Mouse (Mus musculus) heart, embryonic 10.5 days (tissue): ENCODE measurements at regions not wholly inside any gene's neighbourhood (a gene's known extent, or its start where the extent isn't known, plus 50 kb on each side); places are given as distances from the start of the nearest gene placed in this dataset.

Source experiments
- DNase-seq: peaks from one replicate; pipeline ENCODE4 v3.0.0-alpha.2; 2017; ENCODE audit warnings: low spot score
- H3K27ac ChIP-seq: fragments of 300-500 bp; sonication (generic); 2 replicates; pipeline ENCODE4 v1.5.1; 2016; ENCODE audit warnings: mild to moderate bottlenecking
- H3K27me3 ChIP-seq: fragments of 300-500 bp; sonication (generic); 2 replicates; pipeline ENCODE4 v1.6.1; 2016; ENCODE audit warnings: mild to moderate bottlenecking; ENCODE audit not compliant: poor library complexity, insufficient read depth, severe bottlenecking
- H3K36me3 ChIP-seq: fragments of 300-500 bp; sonication (generic); 2 replicates; pipeline ENCODE4 v1.6.1; 2016; ENCODE audit warnings: mild to moderate bottlenecking, moderate library complexity
- H3K4me1 ChIP-seq: fragments of 300-500 bp; sonication (generic); 2 replicates; pipeline ENCODE4 v1.6.1; 2016; ENCODE audit warnings: mild to moderate bottlenecking
- H3K4me3 ChIP-seq: fragments of 300-500 bp; sonication (generic); 2 replicates; pipeline ENCODE4 v1.5.1; 2016; ENCODE audit warnings: mild to moderate bottlenecking, moderate library complexity
- H3K9me3 ChIP-seq: fragments of 300-500 bp; sonication (generic); 2 replicates; pipeline ENCODE4 v1.6.1; 2016; ENCODE audit warnings: mild to moderate bottlenecking, moderate library complexity
- WGBS: fragments of 180-500 bp; shearing (Covaris S2); methylation state at CpG from one replicate; pipeline ENCODE4 v1.1.7; 2016; 5-methylcytosine and 5-hydroxymethylcytosine counted together

DNA sequence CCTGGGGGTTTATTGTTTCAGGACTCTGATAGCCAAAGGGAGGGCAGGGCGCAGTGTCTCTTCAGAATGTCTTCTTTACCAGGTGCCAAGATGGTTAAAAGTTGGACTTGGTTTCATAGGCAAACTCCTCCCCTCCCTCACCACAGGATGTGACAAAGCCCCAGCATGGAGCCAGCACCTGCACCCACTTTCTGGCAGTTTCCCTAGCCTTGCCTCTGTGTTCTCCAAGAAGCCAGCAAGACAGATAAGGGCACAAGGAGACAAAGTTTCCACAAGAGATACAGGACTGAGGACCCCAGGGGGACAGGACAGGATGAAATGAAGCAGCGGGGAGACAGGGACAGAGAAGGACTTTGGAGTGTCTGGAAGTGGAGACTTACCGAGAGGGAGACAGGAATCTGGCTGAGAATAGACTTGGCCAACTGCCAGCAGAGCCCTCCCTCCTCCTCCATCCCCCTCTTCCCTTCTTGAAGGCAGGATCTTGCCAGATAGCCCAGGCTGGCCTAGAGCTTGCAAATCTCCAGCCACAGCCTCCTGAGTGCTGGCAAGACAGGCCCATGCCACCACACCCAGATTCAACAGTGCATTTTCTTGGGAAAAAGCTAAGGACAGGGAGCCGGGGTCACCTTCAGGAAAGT, 181.5 kb upstream of the Sdk2 start:
- no peak overlapping the region for H3K4me3 ChIP-seq
- no peak overlapping the region for H3K27ac ChIP-seq
- no peaks in the 10 kb centered on the region for H3K9me3 ChIP-seq
- peaks cover 24% of the 10 kb centered on the region for H3K27me3 ChIP-seq
- WGBS = 54% methylated on average over 4 of the region's 4 CpGs
- H3K4me1 ChIP-seq = peaks cover 23% of the 10 kb centered on the region
- no peaks in the 10 kb centered on the region for H3K36me3 ChIP-seq
- no peak for DNase-seq

DNA sequence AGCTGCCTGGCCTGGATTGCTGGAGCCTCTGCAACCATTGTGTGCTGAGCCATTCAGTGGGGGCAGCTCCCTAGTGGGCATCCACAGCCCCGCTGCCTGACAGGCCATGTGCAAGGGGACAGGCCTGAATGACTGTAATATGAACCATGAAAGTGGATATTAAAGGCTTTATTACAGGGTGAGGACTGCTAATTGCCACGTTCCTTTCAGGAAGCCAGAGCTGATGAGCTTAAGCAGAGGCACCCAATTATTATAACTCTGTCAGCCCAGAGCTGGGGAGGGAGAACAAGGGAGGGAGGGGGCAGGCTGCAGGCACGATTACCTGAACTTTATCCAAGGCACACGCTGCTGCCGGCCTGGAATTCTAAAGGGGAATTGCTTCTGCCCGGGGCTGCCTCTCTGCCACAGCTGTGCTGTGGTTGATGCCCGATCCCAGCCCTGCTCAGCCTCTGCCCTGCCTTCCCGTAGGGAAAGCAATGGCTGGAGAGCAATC, 172.5 kb upstream of the Sdk2 start:
- H3K4me3 ChIP-seq = no peak overlapping the region
- 55% methylated on average over 8 of the region's 8 CpGs for WGBS
- H3K36me3 ChIP-seq = no peaks in the 10 kb centered on the region
- H3K9me3 ChIP-seq = no peaks in the 10 kb centered on the region
- H3K4me1 ChIP-seq = peaks cover 6% of the 10 kb centered on the region; the same call in 1 of the 2 replicates
- peaks cover 10% of the 10 kb centered on the region for H3K27me3 ChIP-seq
- no peak for DNase-seq
- no peak overlapping the region for H3K27ac ChIP-seq

DNA sequence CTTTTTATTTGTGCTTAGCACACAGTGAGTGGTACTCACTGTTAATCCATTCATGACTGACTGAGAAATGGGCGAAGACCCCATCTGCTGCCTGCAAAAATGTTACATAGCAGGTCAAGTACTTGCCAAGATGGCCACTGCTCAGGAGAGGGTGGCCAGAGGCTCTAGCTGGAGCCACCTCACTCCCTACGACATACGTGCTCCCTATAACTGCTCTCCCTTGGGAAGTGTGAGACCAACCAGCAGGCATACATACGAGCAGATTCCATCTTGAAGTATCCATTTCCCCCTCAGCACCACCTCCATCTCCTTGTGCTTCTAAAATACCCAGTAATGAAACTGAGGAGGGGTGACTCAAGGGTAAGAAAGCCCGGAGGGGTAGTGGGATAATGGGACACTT, 172.0 kb upstream of the Sdk2 start:
- peaks cover 6% of the 10 kb centered on the region; the same call in 1 of the 2 replicates for H3K4me1 ChIP-seq
- 75% methylated on average over 5 of the region's 5 CpGs for WGBS
- no peaks in the 10 kb centered on the region for H3K36me3 ChIP-seq
- H3K27me3 ChIP-seq = peaks cover 10% of the 10 kb centered on the region
- no peak for DNase-seq
- H3K27ac ChIP-seq = no peak overlapping the region
- no peaks in the 10 kb centered on the region for H3K9me3 ChIP-seq
- H3K4me3 ChIP-seq = no peak overlapping the region

DNA sequence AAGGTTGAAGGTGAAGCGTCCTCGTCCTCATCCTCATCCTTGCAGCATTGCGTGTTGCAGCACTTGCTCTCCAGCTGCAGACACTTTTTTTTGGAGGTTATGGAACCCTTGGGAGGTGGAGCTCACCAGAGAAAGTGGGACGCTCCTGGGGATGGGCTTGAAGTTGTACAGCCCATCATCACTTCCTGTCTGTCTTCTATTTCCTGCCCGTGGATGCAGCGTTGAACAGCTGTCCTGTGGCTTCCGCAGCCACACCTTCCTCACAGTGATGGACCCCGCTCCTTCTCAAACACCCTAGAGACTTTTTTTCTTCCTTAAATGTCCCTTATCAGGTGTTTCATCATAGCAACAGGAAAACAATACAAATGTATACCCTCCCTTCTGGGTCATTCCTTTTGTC, 171.5 kb upstream of the Sdk2 start:
- DNase-seq = no peak
- peaks cover 10% of the 10 kb centered on the region; the same call in 1 of the 2 replicates for H3K27me3 ChIP-seq
- 72% methylated on average over 8 of the region's 8 CpGs for WGBS
- no peaks in the 10 kb centered on the region for H3K9me3 ChIP-seq
- H3K4me1 ChIP-seq = peaks cover 6% of the 10 kb centered on the region; the same call in 1 of the 2 replicates
- no peaks in the 10 kb centered on the region for H3K36me3 ChIP-seq
- no peak overlapping the region for H3K27ac ChIP-seq
- no peak overlapping the region for H3K4me3 ChIP-seq

DNA sequence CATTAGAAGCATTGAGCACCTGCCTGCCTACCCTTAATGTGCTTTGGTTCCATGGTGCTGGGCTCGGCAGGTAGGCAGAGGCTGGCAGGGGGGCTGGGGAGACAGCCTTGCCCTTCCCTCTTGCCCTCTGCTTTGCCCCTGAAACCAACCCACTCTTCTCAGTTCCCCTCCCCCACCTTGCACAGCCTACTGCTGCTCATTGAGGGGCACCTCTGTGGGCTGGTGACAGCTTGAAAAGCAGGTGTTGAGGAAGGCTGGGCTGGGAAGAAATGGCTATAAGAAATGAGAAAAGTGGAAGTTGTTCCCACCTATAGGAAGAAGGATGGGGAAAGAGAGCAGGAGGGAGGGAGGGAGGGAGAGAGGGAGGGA, 167.7 kb upstream of the Sdk2 start:
- DNase-seq = no peak
- Histone ChIP-seq H3K4me1 (peaks cover 13% of the 10 kb centered on the region; the same call in 1 of the 2 replicates), H3K27ac (no peak overlapping the region), H3K4me3 (no peak overlapping the region), H3K36me3 (no peaks in the 10 kb centered on the region), H3K9me3 (no peaks in the 10 kb centered on the region), H3K27me3 (0 out of 2 replicates have a peak, but pooled peaks cover 5% of the 10 kb centered on the region)
- 79% methylated on average over 1 of the region's 1 CpGs for WGBS

DNA sequence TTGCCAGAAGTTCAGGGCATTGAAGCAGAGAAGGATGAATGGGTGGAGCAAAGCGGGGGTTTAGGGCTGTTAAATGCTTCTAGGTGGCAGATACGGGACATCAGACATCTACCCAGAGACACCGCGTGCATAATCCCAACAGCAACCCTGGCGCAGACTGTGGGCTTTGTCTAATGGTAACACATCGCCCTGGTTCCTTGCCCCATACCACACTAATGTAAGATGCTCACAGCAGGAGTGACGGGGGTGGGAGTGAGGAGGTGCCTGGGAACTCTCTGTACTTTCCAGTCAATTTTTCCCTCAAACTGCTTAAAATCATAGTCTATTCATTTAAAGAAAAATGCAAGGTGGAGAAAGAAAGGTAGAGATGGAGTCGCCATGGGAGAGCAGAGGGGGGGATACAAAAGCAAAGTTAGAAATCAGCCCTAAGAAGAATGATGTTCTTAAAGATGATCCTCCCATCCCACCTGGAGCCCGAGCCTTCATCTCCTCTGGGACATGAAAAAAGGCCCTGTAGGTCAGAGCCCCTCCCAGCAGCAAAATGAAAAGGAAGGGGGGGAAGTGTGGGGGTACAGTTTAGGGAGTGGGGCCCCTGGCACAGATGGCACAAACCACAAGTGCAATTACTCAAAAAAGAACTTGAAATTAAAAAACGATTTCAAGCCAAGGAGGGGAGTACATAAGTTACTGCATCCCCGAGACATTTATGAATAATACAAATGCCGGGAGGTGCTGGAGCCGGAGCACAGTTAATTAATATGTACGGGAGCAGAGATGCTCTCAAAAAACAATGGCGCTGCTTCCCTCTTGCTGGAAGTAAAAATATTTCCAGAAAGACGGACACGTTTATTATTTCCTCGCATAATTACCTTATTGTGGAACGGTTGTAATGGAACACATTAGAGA, 167.0 kb upstream of the Sdk2 start:
- no peaks in the 10 kb centered on the region for H3K9me3 ChIP-seq
- no peaks in the 10 kb centered on the region for H3K36me3 ChIP-seq
- no peak overlapping the region for H3K27ac ChIP-seq
- H3K4me3 ChIP-seq = no peak overlapping the region
- no peaks in the 10 kb centered on the region for H3K27me3 ChIP-seq
- 84% methylated on average over 19 of the region's 19 CpGs for WGBS
- 0 out of 2 replicates have a peak, but pooled peaks cover 8% of the 10 kb centered on the region for H3K4me1 ChIP-seq
- no peak for DNase-seq

DNA sequence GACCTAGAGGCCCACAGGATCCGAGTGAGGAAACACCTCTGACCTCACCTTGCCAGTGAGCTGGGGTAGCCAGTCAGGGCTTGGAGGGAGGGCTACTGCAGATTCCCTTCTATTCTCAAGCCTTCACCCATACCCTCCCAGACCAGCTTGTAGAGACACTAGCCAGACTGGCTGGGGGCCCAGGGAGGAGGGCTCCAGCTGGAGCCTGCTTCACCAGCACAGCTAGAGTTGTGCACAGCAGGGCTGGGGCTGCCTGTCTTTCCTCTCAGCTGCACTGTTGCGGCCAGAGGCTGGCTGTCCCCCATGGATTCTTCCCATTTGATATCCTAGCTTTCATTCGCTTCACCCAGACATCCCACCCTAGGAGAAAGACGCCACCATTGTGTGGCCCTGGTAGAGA, 165.0 kb upstream of the Sdk2 start:
- DNase-seq = no peak
- H3K4me3 ChIP-seq = no peak overlapping the region
- WGBS = 73% methylated on average over 4 of the region's 4 CpGs
- no peak overlapping the region for H3K27ac ChIP-seq
- 0 out of 2 replicates have a peak, but pooled peaks cover 8% of the 10 kb centered on the region for H3K4me1 ChIP-seq
- H3K9me3 ChIP-seq = no peaks in the 10 kb centered on the region
- no peaks in the 10 kb centered on the region for H3K27me3 ChIP-seq
- H3K36me3 ChIP-seq = no peaks in the 10 kb centered on the region

DNA sequence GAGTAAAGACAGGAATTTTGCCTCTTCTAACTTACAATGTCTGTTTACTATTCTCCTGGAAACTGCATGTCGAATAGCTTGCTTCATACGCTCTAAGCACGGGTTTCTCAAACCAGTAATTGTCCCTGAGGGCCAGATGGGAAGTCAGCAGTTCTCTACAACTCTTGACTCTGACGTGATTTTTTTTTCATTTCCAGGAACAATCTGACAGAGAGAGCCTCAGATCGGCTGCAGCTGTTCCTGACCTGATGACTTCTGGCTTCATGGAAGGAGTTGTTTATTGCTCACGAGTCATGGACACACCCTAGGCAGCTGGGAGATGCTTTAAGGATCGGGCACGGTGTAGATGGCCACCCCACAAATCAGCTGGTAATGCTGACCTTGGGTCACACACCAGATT, 162.9 kb upstream of the Sdk2 start:
- peaks cover 13% of the 10 kb centered on the region; the same call in 1 of the 2 replicates for H3K4me1 ChIP-seq
- no peak overlapping the region for H3K27ac ChIP-seq
- 66% methylated on average over 8 of the region's 8 CpGs for WGBS
- H3K27me3 ChIP-seq = no peaks in the 10 kb centered on the region; the same call in 1 of the 2 replicates
- no peak for DNase-seq
- no peaks in the 10 kb centered on the region for H3K36me3 ChIP-seq
- H3K4me3 ChIP-seq = no peak overlapping the region
- H3K9me3 ChIP-seq = no peaks in the 10 kb centered on the region

DNA sequence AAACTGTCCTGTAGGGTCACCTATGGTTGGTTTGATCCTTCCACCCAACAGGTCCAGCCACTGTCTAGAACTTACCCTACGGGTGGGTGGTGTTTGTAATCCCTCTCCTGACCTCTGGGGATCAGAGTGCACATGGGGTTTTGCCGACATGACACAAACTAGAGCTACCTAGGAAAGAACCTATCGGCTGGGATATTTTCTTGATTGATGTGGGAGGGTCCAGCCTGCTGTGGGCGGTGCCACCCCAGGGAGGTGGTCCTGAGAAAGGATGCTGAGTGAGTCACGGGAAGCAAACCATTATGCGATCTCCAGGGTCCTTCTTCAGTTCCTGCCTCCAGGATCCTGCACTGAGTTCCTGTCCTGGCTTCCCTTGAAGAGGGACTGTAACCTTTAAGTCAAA, 162.3 kb upstream of the Sdk2 start:
- Histone ChIP-seq H3K27ac (no peak overlapping the region), H3K9me3 (no peaks in the 10 kb centered on the region), H3K4me1 (peaks cover 15% of the 10 kb centered on the region; the same call in 1 of the 2 replicates), H3K27me3 (no peaks in the 10 kb centered on the region; the same call in 1 of the 2 replicates), H3K36me3 (no peaks in the 10 kb centered on the region), H3K4me3 (no peak overlapping the region)
- no peak for DNase-seq
- 86% methylated on average over 6 of the region's 6 CpGs for WGBS

DNA sequence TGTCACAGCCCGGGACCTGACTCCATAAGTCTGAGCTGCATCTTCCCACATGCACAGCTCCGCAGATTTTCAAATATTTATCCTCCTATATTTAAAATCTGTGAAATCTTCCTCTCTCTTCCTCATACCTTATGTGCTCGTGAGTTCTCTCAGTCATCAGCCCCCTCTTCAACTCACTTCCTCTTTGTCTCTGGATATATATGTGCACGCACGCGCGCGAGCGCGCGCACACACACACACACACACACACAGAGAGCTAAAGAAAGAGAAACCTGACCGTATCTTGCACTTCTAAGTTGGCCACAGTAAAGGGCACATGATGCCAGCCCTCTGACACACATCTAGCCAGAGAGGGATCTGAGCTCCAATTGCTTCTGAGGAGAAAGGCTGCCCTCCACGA, 159.7 kb upstream of the Sdk2 start:
- Histone ChIP-seq H3K36me3 (no peaks in the 10 kb centered on the region), H3K9me3 (no peaks in the 10 kb centered on the region), H3K27me3 (no peaks in the 10 kb centered on the region; the same call in 1 of the 2 replicates), H3K4me3 (no peak overlapping the region), H3K27ac (no peak overlapping the region), H3K4me1 (peaks cover 7% of the 10 kb centered on the region; the same call in 1 of the 2 replicates)
- WGBS = 86% methylated on average over 13 of the region's 13 CpGs
- DNase-seq = no peak

DNA sequence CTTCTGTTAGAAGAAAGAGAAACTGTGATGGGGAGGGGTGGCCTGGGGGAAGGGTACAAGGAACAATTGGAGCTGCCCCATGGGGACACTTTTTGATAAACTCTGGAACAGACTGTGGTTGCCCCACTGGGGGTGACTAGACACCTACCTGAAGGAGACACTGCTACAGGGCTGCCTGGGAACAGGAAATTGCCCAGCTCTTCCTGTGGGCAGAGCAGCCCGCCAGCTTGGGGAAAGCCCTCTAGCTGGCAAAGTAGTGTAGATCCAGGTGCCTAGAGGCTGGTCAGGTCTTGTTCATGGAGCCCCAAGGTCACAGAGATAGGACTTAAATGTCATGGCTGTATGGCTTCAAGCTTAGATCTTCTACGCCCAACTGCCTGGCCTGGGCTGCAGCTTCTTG, 157.9 kb upstream of the Sdk2 start:
- H3K36me3 ChIP-seq = no peaks in the 10 kb centered on the region
- no peak overlapping the region for H3K4me3 ChIP-seq
- no peak for DNase-seq
- 87% methylated on average over 2 of the region's 2 CpGs for WGBS
- H3K27me3 ChIP-seq = no peaks in the 10 kb centered on the region; the same call in 1 of the 2 replicates
- no peaks in the 10 kb centered on the region for H3K9me3 ChIP-seq
- H3K27ac ChIP-seq = no peak overlapping the region
- peaks cover 7% of the 10 kb centered on the region; the same call in 1 of the 2 replicates for H3K4me1 ChIP-seq

DNA sequence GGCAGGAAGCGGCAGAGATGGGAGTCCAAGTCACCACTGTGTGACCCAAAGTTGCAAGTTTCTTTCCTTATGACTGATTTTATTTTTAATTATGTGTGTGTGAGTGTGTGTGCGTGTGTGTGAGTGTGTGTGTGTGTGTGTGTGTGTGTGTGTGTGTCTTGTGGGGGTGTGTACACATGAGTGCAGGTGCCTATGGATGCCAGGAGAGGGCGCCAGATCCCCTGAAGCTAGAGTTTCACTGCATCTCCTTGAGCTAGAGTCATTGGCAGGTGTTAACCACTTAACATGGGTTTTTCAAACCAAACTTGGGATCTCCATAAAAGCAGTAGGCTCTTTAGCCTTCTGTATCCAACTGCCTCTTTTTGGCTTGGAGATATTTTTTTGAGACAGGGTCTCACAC, 156.2 kb upstream of the Sdk2 start:
- H3K27ac ChIP-seq = no peak overlapping the region
- peaks cover 5% of the 10 kb centered on the region; the same call in 1 of the 2 replicates for H3K27me3 ChIP-seq
- H3K9me3 ChIP-seq = no peaks in the 10 kb centered on the region
- no peaks in the 10 kb centered on the region for H3K36me3 ChIP-seq
- 87% methylated on average over 3 of the region's 3 CpGs for WGBS
- peaks cover 22% of the 10 kb centered on the region for H3K4me1 ChIP-seq
- no peak for DNase-seq
- no peak overlapping the region for H3K4me3 ChIP-seq

DNA sequence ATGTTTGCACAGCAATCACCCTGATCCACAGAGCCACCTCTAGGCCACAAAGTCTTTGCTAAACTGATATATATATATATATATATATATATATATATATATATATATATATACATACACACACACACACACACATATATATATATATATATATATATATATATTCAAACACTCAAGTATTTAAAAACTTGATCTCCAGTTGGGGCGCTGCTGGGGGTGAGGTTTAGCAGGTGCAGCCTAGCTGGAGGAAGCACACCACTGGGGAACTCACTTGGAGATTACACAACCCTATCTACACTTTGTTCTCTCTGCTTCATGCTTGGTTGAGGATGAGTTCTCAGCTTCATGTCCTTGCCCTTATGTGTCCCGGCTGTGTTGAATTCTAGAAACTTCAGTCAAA, 153.6 kb upstream of the Sdk2 start:
- no peak overlapping the region for H3K27ac ChIP-seq
- 85% methylated on average over 2 of the region's 2 CpGs for WGBS
- no peak overlapping the region for H3K4me3 ChIP-seq
- H3K4me1 ChIP-seq = peaks cover 38% of the 10 kb centered on the region
- no peak for DNase-seq
- no peaks in the 10 kb centered on the region for H3K36me3 ChIP-seq
- no peaks in the 10 kb centered on the region for H3K9me3 ChIP-seq
- H3K27me3 ChIP-seq = peaks cover 24% of the 10 kb centered on the region; the same call in 1 of the 2 replicates
